Mouse (Mus musculus): ENCODE measurements around the gene Rbfox1. TPM values are rescaled to one million over a fixed set of nuclear protein-coding genes. Genes with fewer than 3 reads are reported as not detected.

Gene Rbfox1
- polyA plus RNA-seq, 1 experiment: not detected

- no peak overlapping the region for H3K27ac ChIP-seq (ENCODE audit: control insufficient read depth, insufficient read depth, low read depth, low read length, poor library complexity)
- H3K4me1 ChIP-seq (ENCODE audit: control insufficient read depth, insufficient read depth, low read length): no peaks in the 10 kb centered on the region
- no peak overlapping the region for H3K4me3 ChIP-seq (replicated peaks; ENCODE audit: control insufficient read depth, low read depth, low read length)
- WGBS: 50% methylated on average over 5 of the region's 5 CpGs
- TF ChIP-seq POLR2A (IDR thresholded peaks at IDR 0.05; ENCODE audit: borderline replicate concordance, control insufficient read depth, low read depth, low read length) (no peak), CTCF (IDR thresholded peaks at IDR 0.05; ENCODE audit: control insufficient read depth, insufficient read depth, low read length) (no peak)
Observed at GRCm38 (mm10) chr16:6919681-6920080, 1034.5 kb downstream of the Rbfox1 start.

- no peak overlapping the region for H3K4me3 ChIP-seq (replicated peaks; ENCODE audit: control insufficient read depth, low read depth, low read length)
- TF ChIP-seq CTCF (IDR thresholded peaks at IDR 0.05; ENCODE audit: control insufficient read depth, insufficient read depth, low read length) (no peak), POLR2A (IDR thresholded peaks at IDR 0.05; ENCODE audit: borderline replicate concordance, control insufficient read depth, low read depth, low read length) (no peak)
- H3K4me1 ChIP-seq (ENCODE audit: control insufficient read depth, insufficient read depth, low read length): no peaks in the 10 kb centered on the region
- WGBS: 57% methylated on average over 2 of the region's 2 CpGs
- no peak overlapping the region for H3K27ac ChIP-seq (ENCODE audit: control insufficient read depth, insufficient read depth, low read depth, low read length, poor library complexity)
Observed at GRCm38 (mm10) chr16:6927661-6928060, 1042.5 kb downstream of the Rbfox1 start.

GRCm38 (mm10) chr16:6930795-6931194 is 1045.6 kb downstream of the Rbfox1 start:
- no peak overlapping the region for H3K27ac ChIP-seq (ENCODE audit: control insufficient read depth, insufficient read depth, low read depth, low read length, poor library complexity)
- no peak overlapping the region for H3K4me3 ChIP-seq (replicated peaks; ENCODE audit: control insufficient read depth, low read depth, low read length)
- H3K4me1 ChIP-seq (ENCODE audit: control insufficient read depth, insufficient read depth, low read length): no peaks in the 10 kb centered on the region
- 45% methylated on average over 3 of the region's 3 CpGs for WGBS
- TF ChIP-seq CTCF (IDR thresholded peaks at IDR 0.05; ENCODE audit: control insufficient read depth, insufficient read depth, low read length) (no peak), POLR2A (IDR thresholded peaks at IDR 0.05; ENCODE audit: borderline replicate concordance, control insufficient read depth, low read depth, low read length) (no peak)

GRCm38 (mm10) chr16:6946151-6946550 is 1061.0 kb downstream of the Rbfox1 start:
- Histone ChIP-seq H3K4me1 (ENCODE audit: control insufficient read depth, insufficient read depth, low read length) (no peaks in the 10 kb centered on the region), H3K4me3 (replicated peaks; ENCODE audit: control insufficient read depth, low read depth, low read length) (no peak overlapping the region), H3K27ac (ENCODE audit: control insufficient read depth, insufficient read depth, low read depth, low read length, poor library complexity) (no peak overlapping the region)
- no peak for TF ChIP-seq CTCF (IDR thresholded peaks at IDR 0.05; ENCODE audit: control insufficient read depth, insufficient read depth, low read length)
- TF ChIP-seq POLR2A (IDR thresholded peaks at IDR 0.05; ENCODE audit: borderline replicate concordance, control insufficient read depth, low read depth, low read length): no peak
- 68% methylated on average over 6 of the region's 6 CpGs for WGBS

GRCm38 (mm10) chr16:6949666-6950065 is 1064.5 kb downstream of the Rbfox1 start:
- Histone ChIP-seq H3K4me3 (replicated peaks; ENCODE audit: control insufficient read depth, low read depth, low read length) (no peak overlapping the region), H3K27ac (ENCODE audit: control insufficient read depth, insufficient read depth, low read depth, low read length, poor library complexity) (no peak overlapping the region), H3K4me1 (ENCODE audit: control insufficient read depth, insufficient read depth, low read length) (no peaks in the 10 kb centered on the region)
- TF ChIP-seq CTCF (IDR thresholded peaks at IDR 0.05; ENCODE audit: control insufficient read depth, insufficient read depth, low read length): no peak
- no peak for TF ChIP-seq POLR2A (IDR thresholded peaks at IDR 0.05; ENCODE audit: borderline replicate concordance, control insufficient read depth, low read depth, low read length)
- WGBS: 58% methylated on average over 2 of the region's 2 CpGs

GRCm38 (mm10) chr16:6955102-6955675 is 1070.0 kb downstream of the Rbfox1 start:
- H3K27ac ChIP-seq (ENCODE audit: control insufficient read depth, insufficient read depth, low read depth, low read length, poor library complexity): no peak overlapping the region
- no peak overlapping the region for H3K4me3 ChIP-seq (replicated peaks; ENCODE audit: control insufficient read depth, low read depth, low read length)
- no peak for TF ChIP-seq POLR2A (IDR thresholded peaks at IDR 0.05; ENCODE audit: borderline replicate concordance, control insufficient read depth, low read depth, low read length)
- 75% methylated on average over 6 of the region's 6 CpGs for WGBS
- H3K4me1 ChIP-seq (ENCODE audit: control insufficient read depth, insufficient read depth, low read length): no peaks in the 10 kb centered on the region

- WGBS: 45% methylated on average over 2 of the region's 2 CpGs
- H3K4me1 ChIP-seq (ENCODE audit: control insufficient read depth, insufficient read depth, low read length): no peaks in the 10 kb centered on the region
- H3K4me3 ChIP-seq (replicated peaks; ENCODE audit: control insufficient read depth, low read depth, low read length): no peak overlapping the region
- TF ChIP-seq CTCF (IDR thresholded peaks at IDR 0.05; ENCODE audit: control insufficient read depth, insufficient read depth, low read length): no peak
- TF ChIP-seq POLR2A (IDR thresholded peaks at IDR 0.05; ENCODE audit: borderline replicate concordance, control insufficient read depth, low read depth, low read length): no peak
- no peak overlapping the region for H3K27ac ChIP-seq (ENCODE audit: control insufficient read depth, insufficient read depth, low read depth, low read length, poor library complexity)
Observed at GRCm38 (mm10) chr16:6961931-6962379, 1076.8 kb downstream of the Rbfox1 start.

- H3K4me3 ChIP-seq (replicated peaks; ENCODE audit: control insufficient read depth, low read depth, low read length): no peak overlapping the region
- 48% methylated on average over 5 of the region's 5 CpGs for WGBS
- TF ChIP-seq POLR2A (IDR thresholded peaks at IDR 0.05; ENCODE audit: borderline replicate concordance, control insufficient read depth, low read depth, low read length) (no peak), CTCF (IDR thresholded peaks at IDR 0.05; ENCODE audit: control insufficient read depth, insufficient read depth, low read length) (no peak)
Observed at GRCm38 (mm10) chr16:6962508-6962907, 1077.4 kb downstream of the Rbfox1 start.

GRCm38 (mm10) chr16:6963533-6963932 is 1078.4 kb downstream of the Rbfox1 start:
- no peaks in the 10 kb centered on the region for H3K4me1 ChIP-seq (ENCODE audit: control insufficient read depth, insufficient read depth, low read length)
- 54% methylated on average over 4 of the region's 4 CpGs for WGBS
- no peak for TF ChIP-seq CTCF (IDR thresholded peaks at IDR 0.05; ENCODE audit: control insufficient read depth, insufficient read depth, low read length)
- TF ChIP-seq POLR2A (IDR thresholded peaks at IDR 0.05; ENCODE audit: borderline replicate concordance, control insufficient read depth, low read depth, low read length): no peak

More at GRCm38 (mm10) chr16:6962508-6962907, 1077.4 kb downstream of the Rbfox1 start:
- no peak overlapping the region for H3K27ac ChIP-seq (ENCODE audit: control insufficient read depth, insufficient read depth, low read depth, low read length, poor library complexity)
- no peaks in the 10 kb centered on the region for H3K4me1 ChIP-seq (ENCODE audit: control insufficient read depth, insufficient read depth, low read length)

More at GRCm38 (mm10) chr16:6963533-6963932, 1078.4 kb downstream of the Rbfox1 start:
- no peak overlapping the region for H3K27ac ChIP-seq (ENCODE audit: control insufficient read depth, insufficient read depth, low read depth, low read length, poor library complexity)
- H3K4me3 ChIP-seq (replicated peaks; ENCODE audit: control insufficient read depth, low read depth, low read length): no peak overlapping the region

Measured in bone marrow, adult 2 months (tissue).